Mouse (Mus musculus): Measurements from ENCODE around the gene Fmo4. TPM values are rescaled to one million over a fixed set of nuclear protein-coding genes. Genes with fewer than 3 reads are reported as not detected.
A peak's percentile ranks its signal among the peaks of the same experiment; 100 is the strongest.
"Not testable (repeated sequence)": the region's sequence is repeated elsewhere in the genome, so short reads cannot be mapped to it uniquely, and the experiment has no call there.

Gene Fmo4
- polyA plus RNA-seq, 1 experiment from 2014 or later, result 0.32 TPM

DNA sequence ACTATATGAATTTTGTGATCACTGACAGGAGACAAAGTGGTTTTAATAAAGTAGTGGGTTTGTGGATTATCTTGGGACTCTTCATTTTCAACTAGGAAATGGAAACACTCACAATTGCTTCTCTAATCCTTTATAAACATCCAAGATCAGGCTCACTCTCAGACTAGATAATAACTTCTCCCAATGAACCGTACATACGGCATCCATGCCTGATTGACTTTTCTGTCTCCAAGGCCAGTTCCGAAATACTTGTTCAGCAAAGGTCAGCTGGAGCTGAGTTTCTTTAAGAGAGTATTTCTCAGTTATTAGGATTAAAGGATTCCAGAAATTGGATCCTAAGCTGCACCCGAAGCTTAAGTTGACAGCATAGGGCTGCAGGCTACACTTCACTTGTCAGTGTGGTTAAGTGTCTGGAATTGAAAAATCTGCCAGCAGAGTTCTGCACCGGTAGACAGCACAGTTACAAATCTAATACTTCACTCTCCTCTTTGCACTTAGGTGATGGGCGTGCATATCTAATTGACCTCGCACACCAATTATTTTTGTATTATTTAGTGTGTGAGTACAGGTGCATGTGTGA is 30.0 kb downstream of the Fmo4 start:
- Histone ChIP-seq H3K4me3 (ENCODE audit: low read depth, low read length) (no peak overlapping the region), H3K27ac (replicated peaks; ENCODE audit: low read depth, low read length) (no peak overlapping the region), H3K9ac (replicated peaks; ENCODE audit: low read length) (no peak overlapping the region), H3K4me2 (ENCODE audit: low read depth, low read length) (no peak overlapping the region), H3K4me1 (ENCODE audit: control insufficient read depth, insufficient read depth, low read length) (no peaks in the 10 kb centered on the region), H3K27me3 (ENCODE audit: control insufficient read depth, insufficient read depth, low read length) (no peaks in the 10 kb centered on the region), H3K36me3 (replicated peaks; ENCODE audit: control insufficient read depth, insufficient read depth, low read depth, low read length) (no peaks in the 10 kb centered on the region), H3K9me3 (replicated peaks; ENCODE audit: control insufficient read depth, low read length) (no peaks in the 10 kb centered on the region)
- ATAC-seq (replicated peaks; ENCODE audit: insufficient number of reproducible peaks, low FRiP score, low TSS enrichment, low read depth) (no peak), DNase-seq (ENCODE audit: low spot score) (peak; percentile 21)
- 76% methylated on average over 7 of the region's 7 CpGs for WGBS

DNA sequence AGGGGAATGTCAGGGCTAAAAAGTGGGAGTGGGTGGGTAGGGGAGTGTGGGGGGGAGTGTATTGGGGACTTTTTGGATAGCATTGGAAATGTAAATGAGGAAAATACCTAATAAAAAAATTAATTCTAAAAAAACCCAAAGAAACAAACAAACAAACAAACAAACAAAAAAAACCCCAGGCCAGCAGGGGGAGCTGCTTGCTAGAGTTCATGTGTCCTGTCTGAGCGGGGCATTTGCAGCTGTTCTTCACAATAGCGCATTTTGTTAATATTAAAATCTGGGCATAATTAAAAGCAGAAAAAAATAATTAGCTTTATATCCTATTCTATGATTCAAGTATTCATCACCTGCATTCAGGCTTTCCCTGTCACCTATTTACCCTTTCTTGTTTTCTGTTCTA is 32.7 kb downstream of the Fmo4 start:
- 89% methylated on average over 2 of the region's 2 CpGs for WGBS
- DNase-seq (ENCODE audit: low spot score); H3K4me2 ChIP-seq (ENCODE audit: low read depth, low read length); H3K27ac ChIP-seq (replicated peaks; ENCODE audit: low read depth, low read length); H3K36me3 ChIP-seq (replicated peaks; ENCODE audit: control insufficient read depth, insufficient read depth, low read depth, low read length); ATAC-seq (replicated peaks; ENCODE audit: insufficient number of reproducible peaks, low FRiP score, low TSS enrichment, low read depth); H3K4me1 ChIP-seq (ENCODE audit: control insufficient read depth, insufficient read depth, low read length); H3K4me3 ChIP-seq (ENCODE audit: low read depth, low read length); H3K27me3 ChIP-seq (ENCODE audit: control insufficient read depth, insufficient read depth, low read length); H3K9me3 ChIP-seq (replicated peaks; ENCODE audit: control insufficient read depth, low read length); H3K9ac ChIP-seq (replicated peaks; ENCODE audit: low read length): not testable (repeated sequence)

DNA sequence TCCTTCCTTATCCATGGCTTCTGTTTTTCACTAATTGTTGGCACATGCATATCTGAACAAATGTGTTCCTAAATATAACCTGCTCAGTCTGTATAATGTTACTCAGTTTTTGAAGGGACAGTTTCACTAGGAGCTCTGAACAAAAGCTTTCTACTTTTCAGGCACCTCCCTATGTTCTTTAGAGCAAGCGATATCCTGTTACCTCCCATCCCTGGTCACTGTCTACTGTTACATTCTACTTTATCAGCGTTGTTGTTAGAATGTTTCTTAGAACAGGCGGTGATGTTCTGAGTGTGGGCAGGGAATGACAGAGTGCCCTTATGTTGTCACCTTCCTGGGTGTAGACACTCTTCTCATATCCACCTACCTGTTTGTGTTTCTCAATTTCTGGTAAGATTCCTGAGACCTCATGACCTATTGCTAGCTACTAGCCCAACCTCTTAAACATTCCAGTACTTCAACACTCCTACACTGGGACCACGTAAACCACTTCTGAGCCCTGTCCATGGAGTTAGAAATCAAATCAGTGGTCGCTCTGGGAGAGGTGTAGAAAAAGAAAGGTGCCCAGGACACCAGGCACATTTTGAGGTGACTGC is 35.7 kb downstream of the Fmo4 start:
- no peak overlapping the region for H3K4me3 ChIP-seq (ENCODE audit: low read depth, low read length)
- H3K4me1 ChIP-seq (ENCODE audit: control insufficient read depth, insufficient read depth, low read length), result no peaks in the 10 kb centered on the region
- H3K9me3 ChIP-seq (replicated peaks; ENCODE audit: control insufficient read depth, low read length), result no peaks in the 10 kb centered on the region
- no peak overlapping the region for H3K4me2 ChIP-seq (ENCODE audit: low read depth, low read length)
- no peak for DNase-seq (ENCODE audit: low spot score)
- H3K36me3 ChIP-seq (replicated peaks; ENCODE audit: control insufficient read depth, insufficient read depth, low read depth, low read length), result no peaks in the 10 kb centered on the region
- no peak overlapping the region for H3K27ac ChIP-seq (replicated peaks; ENCODE audit: low read depth, low read length)
- ATAC-seq (replicated peaks; ENCODE audit: insufficient number of reproducible peaks, low FRiP score, low TSS enrichment, low read depth), result no peak
- H3K27me3 ChIP-seq (ENCODE audit: control insufficient read depth, insufficient read depth, low read length), result no peaks in the 10 kb centered on the region
- 87% methylated on average over 5 of the region's 5 CpGs for WGBS
- no peak overlapping the region for H3K9ac ChIP-seq (replicated peaks; ENCODE audit: low read length)

DNA sequence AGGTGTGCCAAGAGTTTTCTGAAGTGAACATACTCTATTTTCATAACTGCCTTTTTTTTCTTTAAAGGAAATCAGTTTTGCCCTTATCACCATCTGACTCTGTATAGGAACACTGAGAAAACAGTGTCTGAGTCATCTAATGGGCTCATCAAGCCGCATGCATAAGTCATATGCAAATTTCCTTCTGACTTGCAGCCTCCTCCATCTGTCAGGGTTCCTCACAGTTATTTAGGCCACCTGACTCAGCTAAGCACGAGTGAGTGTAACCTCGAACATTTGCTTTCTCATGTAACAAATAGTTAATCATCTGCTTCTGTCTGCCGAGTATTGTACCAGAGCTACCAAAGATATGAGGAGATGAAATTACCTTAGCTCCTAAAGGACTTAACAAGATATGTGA is 40.1 kb downstream of the Fmo4 start:
- ATAC-seq (replicated peaks; ENCODE audit: insufficient number of reproducible peaks, low FRiP score, low TSS enrichment, low read depth) (no peak), DNase-seq (ENCODE audit: low spot score) (no peak)
- H3K36me3 ChIP-seq (replicated peaks; ENCODE audit: control insufficient read depth, insufficient read depth, low read depth, low read length), result no peaks in the 10 kb centered on the region
- no peak overlapping the region for H3K27ac ChIP-seq (replicated peaks; ENCODE audit: low read depth, low read length)
- no peak overlapping the region for H3K9ac ChIP-seq (replicated peaks; ENCODE audit: low read length)
- WGBS, result 75% methylated on average over 4 of the region's 4 CpGs
- H3K4me3 ChIP-seq (ENCODE audit: low read depth, low read length), result no peak overlapping the region
- H3K9me3 ChIP-seq (replicated peaks; ENCODE audit: control insufficient read depth, low read length), result no peaks in the 10 kb centered on the region
- H3K4me2 ChIP-seq (ENCODE audit: low read depth, low read length), result no peak overlapping the region
- H3K27me3 ChIP-seq (ENCODE audit: control insufficient read depth, insufficient read depth, low read length), result no peaks in the 10 kb centered on the region
- H3K4me1 ChIP-seq (ENCODE audit: control insufficient read depth, insufficient read depth, low read length), result no peaks in the 10 kb centered on the region

DNA sequence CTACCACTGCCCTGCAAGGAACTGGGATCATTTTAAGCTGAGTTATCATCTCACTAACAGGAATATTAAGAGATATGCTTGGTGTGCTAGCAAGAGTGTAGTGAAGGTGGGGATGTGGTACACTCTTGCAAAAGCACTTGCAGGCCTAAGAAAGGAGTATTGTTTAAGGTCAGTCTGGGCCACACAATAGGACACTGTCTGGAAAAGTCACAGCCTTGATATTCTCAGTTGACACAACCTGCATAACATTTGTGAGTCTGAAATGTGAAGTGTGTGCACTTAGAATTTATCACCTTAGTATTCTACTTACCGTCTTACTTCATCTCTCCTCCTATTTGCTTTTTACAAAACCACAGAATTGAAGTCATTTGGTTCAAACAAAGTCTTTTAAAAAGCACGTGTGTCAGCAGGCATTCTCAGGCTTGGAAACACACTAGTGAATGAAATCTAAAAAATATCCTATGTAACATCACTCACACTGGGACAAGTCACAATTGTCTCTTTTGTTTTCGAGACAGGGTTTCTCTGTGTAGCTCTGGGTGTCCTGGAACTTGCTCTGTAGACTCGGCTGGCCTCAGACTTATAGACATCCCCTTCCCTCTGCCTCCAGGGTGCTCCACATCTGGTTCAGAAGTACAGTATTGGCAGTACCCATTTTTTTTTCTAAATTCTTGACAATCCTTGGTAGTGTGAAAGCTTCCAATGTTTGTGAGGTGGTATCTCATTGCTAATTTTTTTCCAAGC is 42.0 kb downstream of the Fmo4 start:
- H3K36me3 ChIP-seq (replicated peaks; ENCODE audit: control insufficient read depth, insufficient read depth, low read depth, low read length), result no peaks in the 10 kb centered on the region
- ATAC-seq (replicated peaks; ENCODE audit: insufficient number of reproducible peaks, low FRiP score, low TSS enrichment, low read depth) (no peak), DNase-seq (ENCODE audit: low spot score) (no peak)
- no peak overlapping the region for H3K4me3 ChIP-seq (ENCODE audit: low read depth, low read length)
- no peak overlapping the region for H3K27ac ChIP-seq (replicated peaks; ENCODE audit: low read depth, low read length)
- H3K9ac ChIP-seq (replicated peaks; ENCODE audit: low read length), result no peak overlapping the region
- no peak overlapping the region for H3K4me2 ChIP-seq (ENCODE audit: low read depth, low read length)
- 42% methylated on average over 4 of the region's 4 CpGs for WGBS
- no peaks in the 10 kb centered on the region for H3K4me1 ChIP-seq (ENCODE audit: control insufficient read depth, insufficient read depth, low read length)
- no peaks in the 10 kb centered on the region for H3K27me3 ChIP-seq (ENCODE audit: control insufficient read depth, insufficient read depth, low read length)
- H3K9me3 ChIP-seq (replicated peaks; ENCODE audit: control insufficient read depth, low read length), result no peaks in the 10 kb centered on the region

DNA sequence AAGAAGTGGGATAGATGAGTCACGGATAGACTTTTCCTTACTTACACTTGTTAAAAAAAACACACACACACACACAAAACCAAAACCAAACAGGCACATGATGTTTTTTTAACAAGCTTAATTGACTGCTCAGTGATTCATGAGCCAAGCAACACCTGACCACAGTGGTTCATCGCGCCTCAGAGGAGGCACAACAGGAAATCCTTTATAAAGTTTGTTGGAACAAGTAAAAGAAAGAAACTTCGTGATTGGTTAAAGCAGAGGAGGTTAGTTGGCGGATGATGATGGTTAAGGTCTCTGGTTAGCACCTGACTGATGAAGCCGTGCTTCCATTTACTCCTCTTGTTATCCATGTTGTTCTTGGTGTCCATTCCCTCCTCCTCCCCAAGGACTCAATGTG is 61.8 kb downstream of the Fmo4 start:
- H3K27ac ChIP-seq (replicated peaks; ENCODE audit: low read depth, low read length), result no peak overlapping the region
- H3K4me2 ChIP-seq (ENCODE audit: low read depth, low read length), result no peak overlapping the region
- WGBS, result 84% methylated on average over 6 of the region's 6 CpGs
- no peaks in the 10 kb centered on the region for H3K27me3 ChIP-seq (ENCODE audit: control insufficient read depth, insufficient read depth, low read length)
- H3K9me3 ChIP-seq (replicated peaks; ENCODE audit: control insufficient read depth, low read length), result no peaks in the 10 kb centered on the region
- ATAC-seq (replicated peaks; ENCODE audit: insufficient number of reproducible peaks, low FRiP score, low TSS enrichment, low read depth) (no peak), DNase-seq (ENCODE audit: low spot score) (no peak)
- H3K36me3 ChIP-seq (replicated peaks; ENCODE audit: control insufficient read depth, insufficient read depth, low read depth, low read length), result no peaks in the 10 kb centered on the region
- no peak overlapping the region for H3K4me3 ChIP-seq (ENCODE audit: low read depth, low read length)
- H3K9ac ChIP-seq (replicated peaks; ENCODE audit: low read length), result no peak overlapping the region
- no peaks in the 10 kb centered on the region for H3K4me1 ChIP-seq (ENCODE audit: control insufficient read depth, insufficient read depth, low read length)

DNA sequence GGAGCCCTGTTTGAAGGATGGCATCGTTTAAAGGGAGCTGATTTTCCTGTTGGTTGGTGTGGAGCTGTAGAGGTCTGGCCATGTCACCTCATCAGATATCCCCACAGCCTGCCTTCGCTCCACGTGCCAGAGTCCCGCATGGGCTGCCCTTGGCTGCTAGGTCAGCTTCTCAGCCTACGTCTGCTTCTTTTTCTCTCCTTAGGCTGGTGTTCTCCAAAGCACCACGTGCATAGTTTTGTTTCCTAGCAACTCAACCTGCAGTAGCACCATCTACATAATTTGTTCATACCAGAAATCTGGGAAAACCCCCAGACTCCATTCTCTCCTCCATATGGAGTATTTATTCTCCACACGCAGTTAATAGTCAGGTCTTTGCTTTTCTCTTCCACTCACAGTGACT is 64.2 kb downstream of the Fmo4 start:
- ATAC-seq (replicated peaks; ENCODE audit: insufficient number of reproducible peaks, low FRiP score, low TSS enrichment, low read depth) (no peak), DNase-seq (ENCODE audit: low spot score) (no peak)
- H3K36me3 ChIP-seq (replicated peaks; ENCODE audit: control insufficient read depth, insufficient read depth, low read depth, low read length), result no peaks in the 10 kb centered on the region
- 73% methylated on average over 7 of the region's 7 CpGs for WGBS
- no peaks in the 10 kb centered on the region for H3K4me1 ChIP-seq (ENCODE audit: control insufficient read depth, insufficient read depth, low read length)
- H3K9me3 ChIP-seq (replicated peaks; ENCODE audit: control insufficient read depth, low read length), result no peaks in the 10 kb centered on the region
- H3K4me2 ChIP-seq (ENCODE audit: low read depth, low read length), result no peak overlapping the region
- H3K27ac ChIP-seq (replicated peaks; ENCODE audit: low read depth, low read length), result no peak overlapping the region
- H3K27me3 ChIP-seq (ENCODE audit: control insufficient read depth, insufficient read depth, low read length), result no peaks in the 10 kb centered on the region
- no peak overlapping the region for H3K4me3 ChIP-seq (ENCODE audit: low read depth, low read length)
- H3K9ac ChIP-seq (replicated peaks; ENCODE audit: low read length), result no peak overlapping the region

DNA sequence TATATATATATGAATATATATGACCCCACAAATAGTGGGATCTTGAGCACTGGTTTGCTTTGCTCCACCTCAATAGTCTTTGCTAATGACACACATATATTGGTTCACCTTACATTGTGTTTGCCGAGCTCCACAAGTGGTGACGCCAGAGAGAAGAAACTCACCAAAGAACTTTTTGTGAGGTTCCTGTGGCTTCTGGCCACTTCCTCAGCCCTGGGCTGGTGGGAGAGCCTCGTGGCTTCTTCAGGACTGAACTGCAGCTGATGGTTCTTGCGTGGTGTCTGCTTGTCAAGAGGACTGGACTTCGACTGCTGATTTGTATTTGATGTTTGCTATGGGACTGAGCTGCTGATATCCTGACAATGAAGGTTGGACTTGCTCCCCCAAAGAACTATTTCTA is 65.0 kb downstream of the Fmo4 start:
- H3K4me2 ChIP-seq (ENCODE audit: low read depth, low read length), result no peak overlapping the region
- DNase-seq (ENCODE audit: low spot score) (no peak), ATAC-seq (replicated peaks; ENCODE audit: insufficient number of reproducible peaks, low FRiP score, low TSS enrichment, low read depth) (no peak)
- H3K4me1 ChIP-seq (ENCODE audit: control insufficient read depth, insufficient read depth, low read length), result no peaks in the 10 kb centered on the region
- no peak overlapping the region for H3K9ac ChIP-seq (replicated peaks; ENCODE audit: low read length)
- 88% methylated on average over 5 of the region's 5 CpGs for WGBS
- no peaks in the 10 kb centered on the region for H3K36me3 ChIP-seq (replicated peaks; ENCODE audit: control insufficient read depth, insufficient read depth, low read depth, low read length)
- H3K27ac ChIP-seq (replicated peaks; ENCODE audit: low read depth, low read length), result no peak overlapping the region
- H3K4me3 ChIP-seq (ENCODE audit: low read depth, low read length), result no peak overlapping the region
- no peaks in the 10 kb centered on the region for H3K27me3 ChIP-seq (ENCODE audit: control insufficient read depth, insufficient read depth, low read length)
- no peaks in the 10 kb centered on the region for H3K9me3 ChIP-seq (replicated peaks; ENCODE audit: control insufficient read depth, low read length)

Measured in embryonic facial prominence, embryonic 11.5 days (tissue).